Comparison of ENCODE assay signal across 8 mouse cellular contexts in the genomic region with DNA sequence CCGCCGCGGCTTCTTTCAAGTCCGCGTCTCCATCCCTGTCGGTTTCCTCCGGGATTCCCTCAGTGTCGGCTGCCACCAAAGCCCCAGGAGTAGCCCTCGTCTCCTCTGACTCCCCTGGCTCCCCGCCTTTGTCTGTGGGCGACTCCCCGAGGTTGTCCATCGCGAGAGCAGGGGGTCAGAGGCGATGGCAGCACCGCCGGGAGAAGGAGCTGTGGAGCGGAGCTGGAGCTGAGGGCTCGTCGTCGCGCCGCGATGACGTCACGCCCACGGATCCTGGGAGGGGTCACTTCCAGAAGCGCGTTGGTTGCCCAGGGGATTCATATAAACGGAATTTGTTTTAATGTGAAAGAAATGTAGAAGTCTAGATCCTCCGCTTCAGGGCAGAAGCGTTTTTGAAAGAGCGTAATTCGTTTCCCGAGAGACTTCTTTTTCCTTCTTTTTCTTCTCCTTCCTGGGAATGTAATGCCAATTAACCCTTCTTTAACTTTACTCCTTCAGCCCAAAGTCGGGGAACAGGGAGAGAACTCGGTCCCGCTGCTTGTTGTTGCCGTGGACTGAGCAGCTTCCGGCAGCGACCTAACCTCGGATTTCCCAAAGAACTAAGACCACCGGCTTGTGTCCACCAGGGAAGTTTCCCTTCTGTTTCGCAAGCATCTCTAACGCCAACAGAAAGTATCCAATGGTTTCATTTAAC. TPM values are rescaled to one million over a fixed set of nuclear protein-coding genes. Genes with fewer than 3 reads are reported as not detected.
DNase-seq lines count a peak whose midpoint lies in the region; ATAC-seq and TF ChIP-seq lines count a peak whose summit lies in the region.

No protein-coding gene starts in this region.

- H3K36me3 ChIP-seq in forebrain, embryonic 16.5 days (ENCODE audit: control insufficient read depth, insufficient read depth): peaks cover 12% of the 10 kb centered on the region
- peaks cover 19% of the 10 kb centered on the region for H3K36me3 ChIP-seq in lung, embryonic 14.5 days (ENCODE audit: insufficient read depth)
- H3K36me3 ChIP-seq in thymus, adult 2 months (ENCODE audit: control insufficient read depth, insufficient read depth, low read length): peaks cover 10% of the 10 kb centered on the region

- ATAC-seq in forebrain, embryonic 16.5 days: peak; percentile 35; the same call in 1 of the 2 replicates
- peak; percentile 32; the same call in 1 of the 2 replicates for ATAC-seq in lung, embryonic 14.5 days (ENCODE audit: insufficient read depth)

- intact Hi-C loops in heart, postnatal 36 days (cut with DNase I): loop anchor here (2.0 to 5.0 kb wide), 6 partner anchors 63 to 255 kb away; no protein-coding TSS in a partner anchor

- H3K9ac ChIP-seq in forebrain, embryonic 16.5 days (replicated peaks; ENCODE audit: low read depth, low read length): peak overlapping the region; percentile 76
- H3K9ac ChIP-seq in lung, embryonic 14.5 days: peak overlapping the region; percentile 90

- TF ChIP-seq CTCF in layer of hippocampus, adult 2 months (conservative IDR thresholded peaks at IDR 0.05): peak; percentile 60
- peak; percentile 45; the same call in 1 of the 2 replicates for TF ChIP-seq CTCF in lung, embryonic 14.5 days (IDR thresholded peaks at IDR 0.05; ENCODE audit: low read depth)
- TF ChIP-seq CTCF in olfactory bulb, adult 2 months (IDR thresholded peaks at IDR 0.05; ENCODE audit: insufficient read depth, low read depth, low read length): peak; percentile 35; the same call in 1 of the 2 replicates
- no peak for TF ChIP-seq CTCF in thymus, adult 2 months (IDR thresholded peaks at IDR 0.05; ENCODE audit: borderline replicate concordance, control insufficient read depth, extremely low read depth, insufficient read depth, low read length, poor library complexity)

- no peaks in the 10 kb centered on the region for H3K27me3 ChIP-seq in forebrain, embryonic 16.5 days (replicated peaks; ENCODE audit: control insufficient read depth, insufficient read depth, low read length)
- H3K27me3 ChIP-seq in lung, embryonic 14.5 days (ENCODE audit: insufficient read depth, low read length): no peaks in the 10 kb centered on the region
- H3K27me3 ChIP-seq in thymus, adult 2 months (ENCODE audit: control insufficient read depth, insufficient read depth, low read length): no peaks in the 10 kb centered on the region

- H3K4me3 ChIP-seq in forebrain, embryonic 16.5 days (replicated peaks; ENCODE audit: low read length): peak overlapping the region; percentile 64
- H3K4me3 ChIP-seq in layer of hippocampus, adult 2 months: peak overlapping the region; percentile 94
- H3K4me3 ChIP-seq in lung, embryonic 14.5 days (ENCODE audit: low read depth, low read length): peak overlapping the region; percentile 93
- peak overlapping the region; percentile 100 for H3K4me3 ChIP-seq in olfactory bulb, adult 2 months (ENCODE audit: insufficient read depth, low read depth, low read length)
- H3K4me3 ChIP-seq in thymus, adult 2 months (ENCODE audit: control insufficient read depth, insufficient read depth, low read length): peak overlapping the region; percentile 67

- peak overlapping the region; percentile 98 for H3K4me2 ChIP-seq in forebrain, embryonic 16.5 days (ENCODE audit: low read length)
- H3K4me2 ChIP-seq in lung, embryonic 14.5 days: peak overlapping the region; percentile 72

- peak; percentile 95 for DNase-seq in ES-CJ7 (ENCODE audit: low read depth, low spot score)
- peak; percentile 91 for DNase-seq in cerebellum, adult 11-12 months
- DNase-seq in heart, postnatal 36 days: peak; percentile 94 to 97
- DNase-seq in layer of hippocampus, adult 2 months (ENCODE audit: low spot score in 2 of 2): peak; percentile 93 to 98
- DNase-seq in lung, embryonic 14.5 days: peak; percentile 98
- peak; percentile 89 for DNase-seq in thymus, adult 2 months

- no peaks in the 10 kb centered on the region for H3K9me3 ChIP-seq in forebrain, embryonic 16.5 days (ENCODE audit: control insufficient read depth, low read length)
- no peaks in the 10 kb centered on the region for H3K9me3 ChIP-seq in lung, embryonic 14.5 days (ENCODE audit: low read depth, low read length)

- TF ChIP-seq POLR2A in olfactory bulb, adult 2 months (IDR thresholded peaks at IDR 0.05; ENCODE audit: insufficient read depth, low read depth, low read length): 0 out of 2 replicates have a peak, but pooled peaks have one; percentile 39
- 0 out of 2 replicates have a peak, but pooled peaks have one; percentile 19 for TF ChIP-seq POLR2A in thymus, adult 2 months (IDR thresholded peaks at IDR 0.05; ENCODE audit: control insufficient read depth, extremely low read depth, insufficient read depth, low read length, poor library complexity)

- peaks cover 42% of the 10 kb centered on the region for H3K4me1 ChIP-seq in forebrain, embryonic 16.5 days (replicated peaks; ENCODE audit: control insufficient read depth, insufficient read depth, low read length)
- peaks cover 3% of the 10 kb centered on the region; the same call in 1 of the 2 replicates for H3K4me1 ChIP-seq in lung, embryonic 14.5 days (ENCODE audit: insufficient read depth)
- H3K4me1 ChIP-seq in olfactory bulb, adult 2 months (ENCODE audit: control insufficient read depth, insufficient read depth, low read length): peaks cover 10% of the 10 kb centered on the region; the same call in 1 of the 2 replicates
- H3K4me1 ChIP-seq in thymus, adult 2 months (replicated peaks; ENCODE audit: control insufficient read depth, insufficient read depth, low read length): peaks cover 16% of the 10 kb centered on the region

- peak overlapping the region; percentile 58 for H3K27ac ChIP-seq in forebrain, embryonic 16.5 days (ENCODE audit: low read length)
- H3K27ac ChIP-seq in layer of hippocampus, adult 2 months: peak overlapping the region; percentile 89
- peak overlapping the region; percentile 89 for H3K27ac ChIP-seq in lung, embryonic 14.5 days (ENCODE audit: low read depth)
- H3K27ac ChIP-seq in olfactory bulb, adult 2 months (ENCODE audit: insufficient read depth, low read depth, low read length): peak overlapping the region; percentile 64; the same call in 1 of the 2 replicates
- no peak overlapping the region for H3K27ac ChIP-seq in thymus, adult 2 months (ENCODE audit: control insufficient read depth, insufficient read depth, low read length)

- under 1% methylated on average over 45 of the region's 45 CpGs for WGBS in forebrain, embryonic 16.5 days
- WGBS in lung, embryonic 14.5 days: under 1% methylated on average over 45 of the region's 45 CpGs
- under 1% methylated on average over 45 of the region's 45 CpGs for WGBS in olfactory bulb, adult 2 months
- under 1% methylated on average over 45 of the region's 45 CpGs for WGBS in thymus, adult 2 months

RNA-seq across cellular contexts. Expression of a gene that starts 1.4 kb away (rescaled TPM):
- 27.8 and 36.5 TPM in 2 replicates for polyA plus RNA-seq in forebrain, embryonic 16.5 days (2015; fragmentation: Nextera tagmentation; extraction: Ambion mirVana)
- total RNA-seq in heart, postnatal 36 days (2021): 10 to 100 TPM; 54.3 to 54.6 TPM
- total RNA-seq in layer of hippocampus, adult 2 months (2021): 10 to 100 TPM; 35.6 to 42.0 TPM
- polyA plus RNA-seq in lung, embryonic 14.5 days (2014; fragmentation: Nextera tagmentation; extraction: Ambion mirVana): 18.7 and 19.4 TPM in 2 replicates
- polyA plus RNA-seq in olfactory bulb, adult 2 months (2012; ENCODE audit: insufficient read depth, insufficient read length, low replicate concordance, missing spikeins): not detected in 2 replicates
- polyA plus RNA-seq in thymus, adult 2 months (2012; rRNA removed): 103 and 109 TPM in 2 replicates

RNA-seq across cellular contexts. Expression of a gene that starts 2.0 kb away (rescaled TPM):
- polyA plus RNA-seq in forebrain, embryonic 16.5 days (2015; fragmentation: Nextera tagmentation; extraction: Ambion mirVana): 67.1 and 72.7 TPM in 2 replicates
- total RNA-seq in heart, postnatal 36 days (2021): 10 to 100 TPM; 22.6 to 23.7 TPM
- 10 to 100 TPM; 41.3 to 45.0 TPM for total RNA-seq in layer of hippocampus, adult 2 months (2021)
- polyA plus RNA-seq in lung, embryonic 14.5 days (2014; fragmentation: Nextera tagmentation; extraction: Ambion mirVana): 68.4 and 68.5 TPM in 2 replicates
- not detected in 2 replicates for polyA plus RNA-seq in olfactory bulb, adult 2 months (2012; ENCODE audit: insufficient read depth, insufficient read length, low replicate concordance, missing spikeins)
- polyA plus RNA-seq in thymus, adult 2 months (2012; rRNA removed): 12.5 and 13.6 TPM in 2 replicates

RNA-seq across cellular contexts. Expression of a gene that starts 51.4 kb away (rescaled TPM):
- polyA plus RNA-seq in forebrain, embryonic 16.5 days (2015; fragmentation: Nextera tagmentation; extraction: Ambion mirVana): 6.6 and 6.8 TPM in 2 replicates
- total RNA-seq in heart, postnatal 36 days (2021): 10 to 100 TPM; 17.1 to 17.9 TPM
- total RNA-seq in layer of hippocampus, adult 2 months (2021): 10 to 100 TPM; 13.5 to 13.9 TPM
- polyA plus RNA-seq in lung, embryonic 14.5 days (2014; fragmentation: Nextera tagmentation; extraction: Ambion mirVana): 7.1 and 8.0 TPM in 2 replicates
- not detected in 2 replicates for polyA plus RNA-seq in olfactory bulb, adult 2 months (2012; ENCODE audit: insufficient read depth, insufficient read length, low replicate concordance, missing spikeins)
- polyA plus RNA-seq in thymus, adult 2 months (2012; rRNA removed): 4.4 and 4.7 TPM in 2 replicates
